Mouse (Mus musculus) myocyte (in vitro differentiated cells): ENCODE measurements at regions not wholly inside any gene's neighbourhood (a gene's known extent, or its start where the extent isn't known, plus 50 kb on each side); places are given as distances from the start of the nearest gene placed in this dataset.

Experiments
- E2F4 ChIP-seq: IDR thresholded peaks from one replicate; pipeline ENCODE4 v1.6.1; 2011; ENCODE audit warnings: mild to moderate bottlenecking, control low read depth, moderate library complexity; ENCODE audit not compliant: insufficient read depth
- MAX ChIP-seq: IDR thresholded peaks from one replicate; pipeline ENCODE4 v1.6.1; 2011; ENCODE audit warnings: low read depth, mild to moderate bottlenecking, control low read depth
- MYOD1 ChIP-seq, 3 experiments: IDR thresholded peaks; one replicate each; pipeline ENCODE4 v1.6.1; 2011; ENCODE audit warnings: control low read depth in 2 of 3, low read depth in 2 of 3, mild to moderate bottlenecking in 2 of 3, moderate library complexity in 1 of 3; ENCODE audit not compliant: insufficient read length in 2 of 3, control insufficient read depth in 1 of 3
- MYOG ChIP-seq, 3 experiments: IDR thresholded peaks; one replicate each; pipeline ENCODE4 v1.6.1; 2011; ENCODE audit warnings: control low read depth in 2 of 3, low read depth in 2 of 3, mild to moderate bottlenecking in 2 of 3; ENCODE audit not compliant: insufficient read length in 2 of 3, control insufficient read depth in 1 of 3, insufficient read depth in 1 of 3
- POLR2A ChIP-seq: IDR thresholded peaks from one replicate; pipeline ENCODE4 v1.6.1; 2011; ENCODE audit warnings: low read depth, mild to moderate bottlenecking, control low read depth, moderate library complexity; ENCODE audit not compliant: insufficient read length
- POLR2AphosphoS2 ChIP-seq: IDR thresholded peaks from one replicate; pipeline ENCODE4 v1.6.1; 2011; ENCODE audit warnings: low read depth, control low read depth; ENCODE audit not compliant: insufficient read length
- TCF12 ChIP-seq: IDR thresholded peaks from one replicate; pipeline ENCODE4 v1.6.1; 2011; ENCODE audit warnings: mild to moderate bottlenecking, control low read depth; ENCODE audit not compliant: poor library complexity, insufficient read depth, severe bottlenecking
- USF1 ChIP-seq: IDR thresholded peaks from one replicate; pipeline ENCODE4 v1.6.1; 2011; ENCODE audit warnings: low read depth, mild to moderate bottlenecking, control low read depth, moderate library complexity

DNA sequence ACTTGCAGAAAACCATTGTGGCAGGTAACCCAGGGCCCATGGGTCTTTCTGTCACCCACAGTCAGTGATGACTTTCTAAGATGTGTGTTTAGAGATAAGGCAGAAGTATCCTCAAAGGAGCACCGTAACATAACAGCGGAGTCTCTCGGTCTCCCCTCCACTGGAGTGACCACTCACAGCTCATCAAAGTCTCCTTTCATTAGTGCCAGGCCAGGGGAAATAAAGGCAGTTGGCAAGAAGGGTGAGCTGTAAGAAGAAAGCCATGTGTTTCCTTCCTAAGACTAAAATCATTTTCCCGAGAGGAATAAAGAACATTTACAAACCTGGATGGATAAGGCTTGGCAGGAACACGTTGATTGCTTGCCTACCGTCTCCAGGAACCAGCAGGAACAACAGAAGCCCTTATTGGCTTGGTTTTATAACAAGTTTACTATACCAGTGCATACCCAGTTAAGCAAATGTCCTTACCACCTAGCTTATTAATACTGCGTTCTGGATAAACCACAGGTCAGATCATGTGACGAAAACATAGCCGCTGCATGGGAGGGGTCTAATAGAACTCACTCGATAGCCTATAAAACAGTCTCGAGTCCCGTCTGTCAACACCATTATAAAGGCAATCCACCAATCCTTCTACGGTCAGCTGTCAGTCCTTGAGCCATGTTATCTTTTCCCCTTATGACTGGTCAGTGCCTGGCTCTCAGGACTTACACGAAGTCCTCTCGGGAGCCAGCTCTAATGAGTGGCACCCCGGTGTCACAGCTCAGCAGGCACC lies 235.3 kb upstream of the Nfe2l3 start:
- TF ChIP-seq POLR2A, result no peak
- TF ChIP-seq E2F4, result no peak
- no peak for TF ChIP-seq MYOD1 (IDR thresholded peaks at IDR 0.05; ENCODE audit: control insufficient read depth in 1 of 3, insufficient read length in 2 of 3, low read depth in 2 of 3)
- TF ChIP-seq TCF12, result no peak
- TF ChIP-seq USF1, result no peak
- TF ChIP-seq MYOG (IDR thresholded peaks at IDR 0.05; ENCODE audit: control insufficient read depth in 1 of 3, insufficient read depth in 1 of 3, insufficient read length in 2 of 3, low read depth in 2 of 3), result no peak
- TF ChIP-seq POLR2AphosphoS2, result no peak
- no peak for TF ChIP-seq MAX
